Mouse (Mus musculus) heart, postnatal 14 days (tissue): ENCODE data around the gene Fam20a. TPM values are rescaled to one million over a fixed set of nuclear protein-coding genes. Genes with fewer than 3 reads are reported as not detected.

Experiments
- DNase-seq, 2 experiments: peaks; one replicate each; pipeline ENCODE4 v3.0.0; 2021 to 2022
- intact Hi-C: fragments of 180-260 bp; cut with DNase I; formaldehyde crosslinking; loops from one replicate; pipeline ENCODE4 v1.15.1; 2025
- long read RNA-seq, 2 experiments: library from polyadenylated mRNA; stranded (forward); transcript quantifications; one replicate each; pipeline ENCODE4 v2.0.0; 2021
- total RNA-seq, 2 experiments: library from RNA; stranded (reverse); gene quantifications; 2 replicates each; pipeline ENCODE4 v1.2.3; 2021

Fam20a gene
- total RNA-seq: 1 to 10 TPM; 5.5 to 5.7 TPM
- long read RNA-seq, experiment 1, partial matches to known transcripts: 0 of 9 reads
- long read RNA-seq, experiment 1, other reads (novel, unspliced or antisense): 5 of 9 reads
- long read RNA-seq, experiment 2, transcript Fam20a-201 (11 exons, 2,541 nt): major isoform, 11 of 15 reads
- long read RNA-seq, experiment 2, partial matches to known transcripts: 0 of 15 reads
- long read RNA-seq, experiment 2, other reads (novel, unspliced or antisense): 4 of 15 reads

DNA sequence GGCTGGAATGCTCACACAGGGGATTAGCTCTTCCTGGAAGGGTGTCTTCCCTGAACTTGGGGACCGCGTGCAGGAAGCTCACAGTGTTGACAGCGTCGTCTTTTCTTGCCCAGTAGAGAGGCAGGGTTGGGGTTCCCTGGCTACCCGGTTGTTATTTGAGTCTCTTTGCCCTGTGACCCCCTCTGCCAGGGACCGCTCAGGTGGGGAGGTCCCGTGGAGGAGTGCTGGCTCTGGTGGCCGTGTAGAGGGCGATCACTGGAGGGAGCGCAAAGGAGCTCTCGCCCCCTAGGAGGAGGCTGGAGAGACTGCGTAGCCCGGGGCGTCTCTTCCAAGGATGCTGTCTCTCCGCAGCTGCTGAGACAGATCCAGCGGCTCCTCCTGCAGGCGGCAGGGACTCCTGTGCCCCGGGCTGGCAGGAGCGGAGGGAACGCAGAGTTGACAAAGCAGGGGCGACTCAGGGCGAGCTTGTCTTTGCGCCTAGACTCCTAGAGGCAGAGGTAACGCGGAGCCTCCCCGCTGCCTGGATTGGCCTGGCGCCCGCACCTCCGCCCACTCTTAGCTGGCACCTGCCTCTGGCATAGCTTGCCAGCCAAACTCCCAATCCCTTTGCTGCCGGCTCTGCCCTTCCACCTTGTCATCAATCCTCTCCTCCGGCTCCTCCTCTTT is at the start of gene Fam20a:
Fam20a (minus strand) TSS at position 499 of the 666 bp plus-strand sequence.
- intact Hi-C loops: loop anchor here (2.0 to 5.0 kb wide), 2 partner anchors 51 to 135 kb away; no protein-coding TSS in a partner anchor
- peak; percentile 77 to 78 for DNase-seq

DNA sequence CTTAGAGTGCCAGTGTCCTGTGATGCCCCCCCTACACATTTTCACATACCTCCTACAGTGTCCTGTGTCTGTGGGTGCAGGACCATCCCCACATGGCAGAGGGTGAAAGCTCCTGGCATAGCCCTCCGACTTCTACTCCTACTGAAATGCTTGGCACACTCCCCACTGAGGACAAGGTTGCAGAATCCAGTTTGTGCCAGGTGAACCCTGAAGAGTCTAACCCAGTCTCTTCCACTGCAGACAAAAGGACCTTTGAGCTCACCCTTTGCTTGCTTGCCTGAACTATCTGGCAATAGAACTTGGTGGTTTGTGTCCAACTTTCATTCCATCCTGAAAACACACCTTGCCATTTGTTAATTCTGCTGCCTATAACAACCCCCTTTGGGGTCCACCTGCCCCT is 49.3 kb upstream of the Fam20a start:
- intact Hi-C loops: no loop called here

DNA sequence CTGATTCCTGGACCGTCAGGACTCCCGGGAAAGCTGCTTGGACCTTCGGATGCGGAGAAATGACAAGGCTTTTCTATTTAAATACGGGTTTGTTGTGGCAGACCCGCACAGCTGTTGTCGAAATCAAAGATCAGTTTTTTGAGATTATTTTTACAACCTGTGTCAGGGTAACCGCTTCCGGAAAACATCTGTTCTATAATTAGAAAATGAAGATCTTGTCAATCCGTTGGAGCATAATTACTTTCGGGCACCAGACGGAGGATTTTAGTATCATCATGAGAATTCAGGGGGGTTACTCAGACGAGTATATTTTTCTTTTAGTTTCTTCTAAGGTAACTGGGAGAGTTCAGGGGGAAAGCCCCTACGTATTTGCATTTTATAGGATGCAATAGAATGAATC is 48.1 kb upstream of the Fam20a start:
- DNase-seq: no peak
- intact Hi-C loops: no loop called here

More for the DNA sequence above, 49.3 kb upstream of the Fam20a start:
- DNase-seq: no peak

- DNase-seq: no peak
- intact Hi-C loops: no loop called here
These were observed 47.0 kb upstream of the Fam20a start for GRCm38 (mm10) chr11:109769091-109769490.

DNA sequence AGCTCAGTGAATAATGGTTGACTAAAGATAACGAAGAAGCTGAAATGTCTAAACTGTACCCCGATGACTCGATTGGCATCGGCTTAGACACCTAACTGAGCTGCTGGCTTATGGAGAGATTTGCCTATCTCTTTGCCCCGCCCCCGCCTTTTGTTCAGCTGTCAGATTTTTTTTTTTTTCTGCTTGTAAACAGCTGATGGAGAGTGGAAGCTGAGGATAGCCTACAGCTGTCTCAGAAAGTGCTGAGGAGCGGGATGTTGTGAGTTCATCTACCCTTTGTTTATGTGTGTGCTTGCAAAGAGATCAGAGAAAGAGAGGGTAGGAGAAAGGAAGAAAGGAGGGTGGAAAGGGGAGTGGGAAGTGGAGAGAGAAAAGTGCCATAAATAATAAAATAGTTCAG is 38.0 kb upstream of the Fam20a start:
- intact Hi-C loops: no loop called here
- no peak for DNase-seq

DNA sequence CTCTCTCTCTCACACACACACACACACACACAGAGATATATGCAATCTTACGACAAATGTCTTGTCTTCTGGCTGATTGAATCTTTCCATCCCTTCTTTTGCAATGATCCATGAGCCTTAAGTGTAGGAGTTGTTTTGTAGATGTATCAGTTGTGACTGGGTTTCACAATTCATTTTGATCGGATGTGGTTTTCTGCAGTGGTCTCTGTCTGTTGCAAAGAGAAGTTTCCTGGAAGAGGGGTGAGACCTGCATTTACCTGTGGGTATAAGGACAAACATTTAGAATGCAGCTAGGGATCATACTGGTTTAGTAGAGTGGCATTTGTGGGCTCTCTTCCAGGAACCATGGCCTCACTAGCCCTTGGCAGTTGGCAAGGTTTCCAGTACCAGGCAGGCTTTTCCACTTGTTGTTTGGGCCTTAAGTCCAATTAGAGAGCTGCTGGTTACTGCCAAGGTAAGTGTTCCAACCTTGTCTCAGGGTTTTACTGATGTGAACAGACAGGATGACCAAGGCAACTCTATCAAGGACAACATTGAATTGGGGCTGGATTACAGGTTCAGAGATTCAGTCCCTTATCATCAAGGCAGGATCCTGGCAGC is 36.6 kb upstream of the Fam20a start:
- peak in 1 of 2 experiments; percentile 21 for DNase-seq
- intact Hi-C loops: no loop called here

GRCm38 (mm10) chr11:109754105-109754602 is 32.1 kb upstream of the Fam20a start:
- intact Hi-C loops: no loop called here
- DNase-seq: no peak

- intact Hi-C loops: no loop called here
- no peak for DNase-seq
These were observed 29.8 kb upstream of the Fam20a start for GRCm38 (mm10) chr11:109751636-109752603.

DNA sequence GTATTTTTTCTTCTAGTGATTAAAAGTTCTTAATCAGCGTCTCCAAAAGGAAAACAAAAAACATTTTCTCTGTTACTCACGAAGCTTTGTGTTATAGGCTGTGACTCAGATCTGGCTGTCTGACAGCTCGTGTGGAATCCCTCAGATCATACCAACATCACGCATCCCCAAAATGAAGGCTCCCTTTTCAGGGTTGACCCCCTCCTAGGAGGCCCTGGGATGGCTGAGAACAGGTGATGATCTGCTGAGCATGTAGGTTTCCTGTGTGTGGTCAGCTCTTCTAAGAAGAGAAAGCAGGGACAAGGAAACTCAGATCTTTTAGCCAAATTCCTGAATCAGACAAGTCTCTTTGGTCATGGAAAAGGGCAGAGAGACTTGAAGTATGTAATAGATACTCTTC is 23.1 kb upstream of the Fam20a start:
- DNase-seq: no peak
- intact Hi-C loops: no loop called here

GRCm38 (mm10) chr11:109737967-109738366 is 15.9 kb upstream of the Fam20a start:
- intact Hi-C loops: no loop called here

GRCm38 (mm10) chr11:109736406-109736805 is 14.3 kb upstream of the Fam20a start:
- intact Hi-C loops: no loop called here
- no peak for DNase-seq

More at GRCm38 (mm10) chr11:109737967-109738366, 15.9 kb upstream of the Fam20a start:
- DNase-seq: no peak

DNA sequence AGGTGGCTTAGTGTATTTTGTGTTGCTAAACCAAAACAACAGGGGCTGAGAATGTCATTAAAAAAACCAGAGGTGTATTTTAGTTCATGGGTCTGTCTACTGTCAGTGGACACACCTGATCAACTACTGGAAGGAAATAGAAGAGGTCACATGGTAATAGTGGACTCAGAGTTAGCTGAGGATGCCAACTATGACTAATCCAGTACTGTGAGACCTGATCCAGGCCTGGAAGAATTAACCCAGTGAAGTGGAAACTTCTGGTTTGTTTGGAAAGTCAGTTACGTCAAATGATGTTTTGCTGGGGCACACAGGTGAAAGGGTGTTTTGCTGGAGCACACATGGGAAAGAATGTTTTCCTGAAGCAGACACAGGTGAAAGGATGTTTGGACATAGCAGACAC is 12.3 kb upstream of the Fam20a start:
- intact Hi-C loops: loop anchor here (5.0 kb wide), 1 partner anchor 98 kb away; no protein-coding TSS in a partner anchor
- DNase-seq: no peak

DNA sequence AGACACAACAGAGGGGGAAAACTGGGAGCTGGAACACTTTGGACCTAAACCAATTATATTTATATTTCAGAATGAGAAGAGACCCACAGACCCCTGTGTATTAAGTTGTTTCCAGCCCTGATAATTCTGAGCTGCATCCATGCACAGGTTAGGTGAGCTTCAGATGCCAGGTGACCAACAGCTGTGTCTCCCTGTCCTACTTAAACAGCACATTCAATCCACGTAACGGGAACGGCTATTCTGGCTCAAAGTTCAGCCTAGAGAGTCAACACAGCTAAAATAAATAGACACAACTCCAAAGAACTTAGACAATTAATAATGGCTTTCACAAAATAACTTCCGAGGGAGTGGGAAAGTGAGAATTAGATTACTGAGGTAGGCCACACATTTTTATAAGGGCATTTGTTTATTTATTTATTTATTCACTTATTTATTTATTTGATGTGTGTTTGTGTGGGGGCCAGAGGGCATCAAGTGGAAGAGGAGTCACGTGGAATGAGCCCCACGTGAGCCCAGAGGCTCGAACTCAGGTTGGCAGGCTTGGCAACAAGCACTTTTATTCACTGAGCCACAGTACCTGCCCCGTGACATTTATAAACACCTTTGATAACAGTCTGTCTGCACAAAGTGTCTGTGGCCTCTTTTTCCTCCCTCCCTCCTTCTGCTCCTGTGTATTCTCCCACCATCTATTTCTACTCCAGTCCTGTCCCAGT is 10.8 kb upstream of the Fam20a start:
- DNase-seq: no peak
- intact Hi-C loops: loop anchor here (5.0 kb wide), 1 partner anchor 99 kb away; no protein-coding TSS in a partner anchor

DNA sequence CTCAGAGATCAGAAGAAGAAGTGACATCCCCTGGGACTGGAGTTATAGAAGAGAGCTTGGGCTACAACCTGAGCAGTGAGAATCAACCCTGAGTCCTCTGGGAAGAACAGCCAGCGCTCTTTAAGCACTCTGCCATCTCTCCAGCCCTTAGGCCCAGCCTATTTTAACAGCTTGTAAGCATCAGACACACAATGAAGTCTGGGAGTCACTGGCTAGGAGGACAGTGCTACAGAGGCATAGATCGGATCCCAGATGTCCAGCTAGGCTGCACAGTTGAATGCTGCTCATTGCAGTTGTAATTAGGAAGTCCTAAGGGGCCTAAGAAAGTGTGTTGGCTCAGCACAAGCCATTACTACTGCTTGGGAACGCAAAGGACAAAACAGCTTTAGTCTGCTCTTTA is 6.3 kb upstream of the Fam20a start:
- DNase-seq: no peak
- intact Hi-C loops: no loop called here

- DNase-seq: peak; percentile 39 to 42
- intact Hi-C loops: loop anchor here (5.0 kb wide), 1 partner anchor 135 kb away; no protein-coding TSS in a partner anchor
These were observed 632 bp upstream of the Fam20a start for GRCm38 (mm10) chr11:109722711-109723110.

- DNase-seq: peak; percentile 69 to 70
- intact Hi-C loops: loop anchor here (2.0 to 5.0 kb wide), 2 partner anchors 51 to 136 kb away; no protein-coding TSS in a partner anchor
These were observed 729 bp downstream of the Fam20a start for GRCm38 (mm10) chr11:109721320-109721780.

DNA sequence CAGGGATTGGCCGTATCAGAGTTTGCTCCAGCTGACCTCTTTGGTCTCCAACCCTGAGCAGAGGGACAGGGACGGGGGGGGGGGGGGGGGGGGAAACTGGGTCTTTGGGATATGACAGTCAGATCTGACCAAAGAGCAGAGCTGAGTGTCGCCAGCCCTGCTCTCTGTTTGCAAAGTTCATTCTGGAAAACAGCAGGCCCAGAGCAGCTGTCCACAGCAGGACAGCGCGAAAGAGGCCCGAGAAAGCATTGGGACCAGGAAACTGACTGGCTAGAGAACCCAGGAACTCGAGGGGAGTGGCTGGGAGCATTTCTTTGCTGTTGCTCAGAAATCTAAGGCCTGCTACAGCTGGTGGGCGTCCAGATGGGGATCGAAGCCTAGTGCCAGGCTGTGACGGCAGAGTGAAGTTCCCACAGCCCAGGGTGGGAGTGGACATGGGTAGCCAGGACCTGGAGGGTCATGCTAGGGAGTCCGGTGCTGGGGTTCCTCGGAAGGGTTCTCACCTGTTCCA is 1.2 kb downstream of the Fam20a start:
- intact Hi-C loops: loop anchor here (2.0 to 5.0 kb wide), 2 partner anchors 50 to 136 kb away; no protein-coding TSS in a partner anchor
- peak in 1 of 2 experiments; percentile 60 for DNase-seq

- no peak for DNase-seq
- intact Hi-C loops: no loop called here
These were observed 2.7 kb downstream of the Fam20a start for GRCm38 (mm10) chr11:109719399-109719798.
